Mouse (Mus musculus) embryonic fibroblast, embryonic 13.5 days (primary cell): ENCODE data around the gene Nt5dc2.

Source experiments
- CTCF ChIP-seq: IDR thresholded peaks from 2 replicates; pipeline ENCODE4 v1.5.1; 2011; ENCODE audit warnings: mild to moderate bottlenecking, control low read depth, low read length, moderate library complexity, borderline replicate concordance; ENCODE audit not compliant: insufficient read depth
- POLR2A ChIP-seq: IDR thresholded peaks from 2 replicates; pipeline ENCODE4 v1.6.1; 2011; ENCODE audit warnings: low read depth, mild to moderate bottlenecking, control low read depth, low read length, moderate library complexity

DNA sequence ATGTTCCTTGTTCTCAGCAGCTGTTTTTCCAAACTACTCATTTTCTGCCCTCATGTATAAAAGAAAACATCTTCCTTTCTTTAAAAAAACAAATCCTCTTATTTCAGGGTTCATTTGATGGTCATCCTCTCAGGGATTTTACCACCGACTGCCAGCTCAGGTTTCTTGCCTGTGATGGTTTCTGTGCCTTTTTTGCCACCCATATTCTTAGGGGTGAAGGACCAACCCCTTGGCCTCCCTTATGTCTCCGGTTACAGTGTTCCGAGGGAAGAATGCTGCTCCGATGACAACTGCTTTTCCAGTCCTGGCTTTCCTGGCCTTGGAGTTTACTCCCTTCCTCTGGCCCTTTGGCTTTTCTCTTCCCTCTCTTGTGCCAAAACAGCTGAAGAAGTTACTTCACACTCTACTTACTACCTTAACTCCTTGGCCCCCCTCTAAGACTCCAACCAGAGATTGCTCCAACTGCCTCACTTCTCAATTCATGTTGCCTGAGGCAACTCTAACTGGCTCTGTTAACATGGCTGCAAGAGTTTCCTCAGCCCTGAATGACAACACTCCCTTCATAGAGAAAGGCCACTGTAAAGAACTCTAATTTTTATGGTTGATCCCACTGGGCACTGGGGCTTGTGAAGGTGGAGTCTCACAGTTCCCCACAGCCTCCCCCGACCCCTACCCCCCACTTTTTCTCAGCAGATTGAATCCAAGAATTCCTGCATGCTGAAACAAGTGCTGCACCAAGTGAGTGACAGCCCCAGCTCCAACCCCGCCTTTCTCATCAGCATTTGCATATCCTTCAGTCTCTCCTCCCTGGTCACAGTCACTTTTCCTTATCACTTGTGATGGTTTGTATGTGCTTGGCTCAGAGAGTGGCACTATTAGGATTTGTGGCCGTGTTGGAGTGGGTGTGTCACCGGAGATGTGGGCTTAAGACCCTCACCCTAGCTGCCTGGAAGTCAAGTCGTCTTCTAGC lies 5.5 kb upstream of the Nt5dc2 start:
- TF ChIP-seq CTCF (no peak), POLR2A (no peak)
